Mouse (Mus musculus): ENCODE results near the gene Kng2. TPM values are rescaled to one million over a fixed set of nuclear protein-coding genes. Genes with fewer than 3 reads are reported as not detected.
"Not testable (repeated sequence)": the region's sequence is repeated elsewhere in the genome, so short reads cannot be mapped to it uniquely, and the experiment has no call there.

The Kng2 gene
- polyA plus RNA-seq (2015; fragmentation: Nextera tagmentation; extraction: Ambion mirVana) = not detected in 2 replicates

GRCm38 (mm10) chr16:23028966-23029600 lies at the start of gene Kng2:
Kng2 (minus strand) TSS chr16:23029482.
- 94% methylated on average over 3 of the region's 3 CpGs for WGBS

DNA sequence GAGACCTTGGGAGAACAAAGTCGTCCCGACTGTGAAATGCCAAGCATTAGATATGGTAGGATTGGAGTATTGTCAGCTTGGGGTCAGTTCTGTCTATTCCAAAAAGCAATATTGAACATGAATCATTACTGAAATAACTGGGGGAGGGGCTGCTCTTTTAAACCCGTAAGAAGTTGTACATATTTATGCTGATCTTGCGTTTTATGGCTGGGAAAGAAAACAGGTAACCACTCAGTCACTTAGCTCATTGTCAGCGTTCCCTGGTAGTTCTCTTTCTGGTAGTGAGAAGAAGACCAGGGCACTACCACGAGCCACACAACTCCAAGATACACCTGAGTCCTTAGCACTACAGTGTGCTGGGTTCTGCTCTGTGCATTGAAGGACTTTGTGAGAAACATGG lies 48.2 kb upstream of the Kng2 start:
- H3K27ac ChIP-seq; ATAC-seq; H3K9ac ChIP-seq; H3K4me1 ChIP-seq; H3K4me3 ChIP-seq; H3K9me3 ChIP-seq (replicated peaks); H3K36me3 ChIP-seq (ENCODE audit: poor library complexity, severe bottlenecking); H3K27me3 ChIP-seq; H3K4me2 ChIP-seq: not testable (repeated sequence)
- WGBS = 93% methylated on average over 6 of the region's 6 CpGs

More at GRCm38 (mm10) chr16:23028966-23029600, at the start of gene Kng2:
- H3K4me1 ChIP-seq; H3K9me3 ChIP-seq (replicated peaks); H3K27me3 ChIP-seq; ATAC-seq; H3K4me2 ChIP-seq; H3K4me3 ChIP-seq; H3K9ac ChIP-seq; H3K36me3 ChIP-seq (ENCODE audit: poor library complexity, severe bottlenecking); H3K27ac ChIP-seq: not testable (repeated sequence)

- H3K4me1 ChIP-seq; H3K36me3 ChIP-seq (ENCODE audit: poor library complexity, severe bottlenecking); H3K27ac ChIP-seq; H3K27me3 ChIP-seq; H3K4me3 ChIP-seq; ATAC-seq; H3K4me2 ChIP-seq; H3K9ac ChIP-seq; H3K9me3 ChIP-seq (replicated peaks): not testable (repeated sequence)
- WGBS = 79% methylated on average over 5 of the region's 5 CpGs
Measured at GRCm38 (mm10) chr16:23060781-23061325, 31.6 kb upstream of the Kng2 start.

DNA sequence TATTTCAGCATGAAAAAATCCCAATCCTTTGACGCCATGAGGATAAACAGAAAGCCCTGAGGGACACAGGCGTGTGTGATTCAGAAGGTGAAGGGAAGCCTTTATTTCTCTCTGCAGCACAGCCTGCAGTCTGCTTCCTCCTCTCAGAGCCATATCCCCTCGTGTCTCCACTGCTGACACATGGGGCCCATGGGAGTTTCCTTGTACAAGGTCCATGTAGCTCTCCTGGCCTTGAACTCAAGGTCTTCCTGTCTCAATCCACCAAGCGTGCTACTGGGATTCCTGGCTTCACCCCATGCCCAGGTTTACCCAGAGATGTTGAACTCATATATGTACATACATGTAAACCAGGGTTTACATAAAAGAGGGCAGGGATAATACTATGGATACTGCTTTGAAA lies 30.3 kb upstream of the Kng2 start:
- 57% methylated on average over 4 of the region's 4 CpGs for WGBS
- not testable (repeated sequence) for H3K27me3 ChIP-seq; H3K36me3 ChIP-seq (ENCODE audit: poor library complexity, severe bottlenecking); H3K4me1 ChIP-seq; H3K27ac ChIP-seq; H3K9me3 ChIP-seq (replicated peaks); H3K9ac ChIP-seq; H3K4me2 ChIP-seq; H3K4me3 ChIP-seq; ATAC-seq

DNA sequence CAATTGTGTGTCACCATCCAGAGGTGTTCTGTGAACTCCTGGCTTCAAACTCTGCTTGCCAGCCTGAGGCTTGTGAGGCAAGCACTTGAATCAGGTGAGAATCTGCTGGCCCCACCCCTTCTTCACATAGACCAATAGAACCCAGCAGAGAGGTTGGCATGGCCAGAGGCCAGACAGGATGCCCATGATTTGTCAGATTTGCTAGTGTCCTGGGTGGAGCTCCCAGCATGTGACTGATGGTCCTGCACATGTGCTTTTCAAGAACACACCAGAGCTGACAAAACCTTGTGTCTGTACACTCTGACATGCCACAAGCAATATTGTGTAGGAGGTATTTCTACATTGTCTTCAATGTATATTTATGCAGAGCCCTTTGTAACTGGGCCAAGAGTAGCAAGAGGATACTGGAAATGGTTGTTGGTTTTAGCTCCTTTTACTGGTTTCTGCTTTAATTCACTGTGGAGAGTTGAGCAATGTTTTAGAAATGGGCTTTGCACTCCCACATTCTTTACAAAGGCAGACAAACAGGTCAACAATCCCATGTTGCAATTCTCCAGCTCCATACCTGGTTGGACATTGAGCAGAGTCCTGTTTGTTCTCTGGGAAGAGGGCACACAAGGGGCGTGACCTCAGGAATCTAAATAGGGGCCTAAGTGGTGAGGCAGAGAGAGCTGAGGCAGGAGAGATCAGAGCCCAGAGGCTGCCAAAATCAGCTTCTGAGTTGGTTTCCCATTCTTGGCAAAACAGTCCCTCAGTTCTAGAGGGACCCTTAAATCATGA lies 28.6 kb upstream of the Kng2 start, which contains the start of gene Kng1:
Gene Kng1, plus strand, starts transcription at position 198 of the 780 bp plus-strand sequence.
- H3K27ac ChIP-seq; H3K9ac ChIP-seq; H3K9me3 ChIP-seq (replicated peaks); H3K27me3 ChIP-seq; ATAC-seq; H3K4me1 ChIP-seq; H3K4me3 ChIP-seq; H3K4me2 ChIP-seq; H3K36me3 ChIP-seq (ENCODE audit: poor library complexity, severe bottlenecking): not testable (repeated sequence)
- WGBS = 90% methylated on average over 1 of the region's 1 CpGs

GRCm38 (mm10) chr16:23046319-23046718 lies 17.0 kb upstream of the Kng2 start:
- Histone ChIP-seq H3K4me3 (no peak overlapping the region), H3K27ac (no peak overlapping the region), H3K9ac (no peak overlapping the region), H3K4me2 (no peak overlapping the region), H3K27me3 (no peaks in the 10 kb centered on the region), H3K9me3 (replicated peaks) (no peaks in the 10 kb centered on the region), H3K36me3 (ENCODE audit: poor library complexity, severe bottlenecking) (no peaks in the 10 kb centered on the region), H3K4me1 (no peaks in the 10 kb centered on the region)
- no peak for ATAC-seq
- WGBS = 67% methylated on average over 5 of the region's 5 CpGs

DNA sequence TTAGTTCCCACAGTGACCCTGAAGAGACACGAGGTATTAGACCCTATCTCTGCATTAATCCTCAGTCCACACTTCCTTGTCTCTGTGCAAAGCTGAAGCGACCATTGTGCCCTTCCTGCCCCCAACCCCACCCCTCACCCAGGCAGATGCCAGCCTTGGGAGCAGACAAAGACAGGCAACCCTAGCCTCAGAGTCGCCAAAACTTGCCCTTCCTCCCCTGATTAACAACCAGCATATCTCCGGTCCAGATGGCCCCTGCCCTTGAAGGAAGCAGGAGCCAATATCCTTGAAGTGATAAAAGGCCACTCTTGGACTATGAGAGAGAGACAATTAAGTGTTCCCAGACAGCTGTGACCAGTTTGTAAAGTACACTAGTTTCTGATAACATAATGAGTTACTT lies 11.6 kb upstream of the Kng2 start:
- no peak for ATAC-seq

GRCm38 (mm10) chr16:23039281-23039680 lies 10.0 kb upstream of the Kng2 start:
- no peak overlapping the region for H3K27ac ChIP-seq
- H3K9ac ChIP-seq = no peak overlapping the region
- no peaks in the 10 kb centered on the region for H3K27me3 ChIP-seq
- H3K4me2 ChIP-seq = no peak overlapping the region
- ATAC-seq = no peak
- 88% methylated on average over 4 of the region's 4 CpGs for WGBS
- no peak overlapping the region for H3K4me3 ChIP-seq
- H3K4me1 ChIP-seq = no peaks in the 10 kb centered on the region
- H3K36me3 ChIP-seq (ENCODE audit: poor library complexity, severe bottlenecking) = no peaks in the 10 kb centered on the region
- no peaks in the 10 kb centered on the region for H3K9me3 ChIP-seq (replicated peaks)

More for the DNA sequence above, 11.6 kb upstream of the Kng2 start:
- H3K4me1 ChIP-seq = no peaks in the 10 kb centered on the region
- H3K4me3 ChIP-seq = no peak overlapping the region
- no peak overlapping the region for H3K9ac ChIP-seq
- WGBS = 73% methylated on average over 4 of the region's 4 CpGs
- no peaks in the 10 kb centered on the region for H3K27me3 ChIP-seq
- no peaks in the 10 kb centered on the region for H3K36me3 ChIP-seq (ENCODE audit: poor library complexity, severe bottlenecking)
- H3K27ac ChIP-seq = no peak overlapping the region
- H3K9me3 ChIP-seq (replicated peaks) = no peaks in the 10 kb centered on the region
- H3K4me2 ChIP-seq = no peak overlapping the region

DNA sequence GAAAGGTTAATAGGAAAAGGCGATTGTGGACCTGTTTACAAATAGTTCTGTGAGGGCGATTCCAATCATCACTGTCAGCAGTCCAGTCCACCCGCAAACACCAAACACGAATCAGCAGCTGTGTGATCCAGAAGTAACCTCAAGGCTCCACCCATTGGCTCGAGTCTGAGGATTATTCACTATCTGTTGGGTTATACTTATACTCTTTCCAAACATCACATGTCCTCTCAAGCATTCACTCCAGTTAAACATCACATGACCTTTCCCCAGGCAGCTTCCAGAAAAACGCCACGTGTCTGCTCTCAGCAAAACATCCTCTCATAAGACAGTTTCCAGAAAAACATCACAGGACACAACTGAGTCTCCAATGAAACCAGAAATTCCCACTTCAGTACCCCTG lies 8.5 kb upstream of the Kng2 start:
- Histone ChIP-seq H3K4me1 (no peaks in the 10 kb centered on the region), H3K9ac (no peak overlapping the region), H3K4me3 (no peak overlapping the region), H3K27me3 (no peaks in the 10 kb centered on the region), H3K27ac (no peak overlapping the region), H3K4me2 (no peak overlapping the region), H3K36me3 (ENCODE audit: poor library complexity, severe bottlenecking) (no peaks in the 10 kb centered on the region), H3K9me3 (replicated peaks) (no peaks in the 10 kb centered on the region)
- ATAC-seq = no peak
- 87% methylated on average over 7 of the region's 7 CpGs for WGBS

DNA sequence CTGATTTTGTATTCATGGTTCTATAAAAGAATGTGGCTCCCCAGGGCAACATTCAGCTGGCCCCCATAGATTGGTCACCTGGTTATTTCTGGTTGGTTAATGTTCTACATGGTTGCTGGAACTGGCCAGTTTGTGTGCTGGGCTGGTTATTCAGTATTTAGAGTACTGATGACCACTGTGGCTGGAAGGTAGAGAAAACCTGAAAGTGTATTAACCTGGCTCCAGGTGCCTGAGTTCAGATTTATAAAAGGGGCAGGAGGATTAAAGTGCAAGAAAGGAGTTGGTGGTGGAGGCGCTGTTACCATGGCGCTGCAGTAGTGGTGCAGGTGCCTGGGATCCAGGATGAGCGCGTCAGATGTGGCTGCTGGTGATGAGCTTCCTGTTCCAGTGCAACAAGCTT lies 4.4 kb upstream of the Kng2 start:
- no peak for ATAC-seq
- Histone ChIP-seq H3K9ac (no peak overlapping the region), H3K36me3 (ENCODE audit: poor library complexity, severe bottlenecking) (no peaks in the 10 kb centered on the region), H3K4me3 (no peak overlapping the region), H3K9me3 (replicated peaks) (no peaks in the 10 kb centered on the region), H3K4me1 (no peaks in the 10 kb centered on the region), H3K27ac (no peak overlapping the region), H3K4me2 (no peak overlapping the region), H3K27me3 (no peaks in the 10 kb centered on the region)
- WGBS = 90% methylated on average over 4 of the region's 4 CpGs

DNA sequence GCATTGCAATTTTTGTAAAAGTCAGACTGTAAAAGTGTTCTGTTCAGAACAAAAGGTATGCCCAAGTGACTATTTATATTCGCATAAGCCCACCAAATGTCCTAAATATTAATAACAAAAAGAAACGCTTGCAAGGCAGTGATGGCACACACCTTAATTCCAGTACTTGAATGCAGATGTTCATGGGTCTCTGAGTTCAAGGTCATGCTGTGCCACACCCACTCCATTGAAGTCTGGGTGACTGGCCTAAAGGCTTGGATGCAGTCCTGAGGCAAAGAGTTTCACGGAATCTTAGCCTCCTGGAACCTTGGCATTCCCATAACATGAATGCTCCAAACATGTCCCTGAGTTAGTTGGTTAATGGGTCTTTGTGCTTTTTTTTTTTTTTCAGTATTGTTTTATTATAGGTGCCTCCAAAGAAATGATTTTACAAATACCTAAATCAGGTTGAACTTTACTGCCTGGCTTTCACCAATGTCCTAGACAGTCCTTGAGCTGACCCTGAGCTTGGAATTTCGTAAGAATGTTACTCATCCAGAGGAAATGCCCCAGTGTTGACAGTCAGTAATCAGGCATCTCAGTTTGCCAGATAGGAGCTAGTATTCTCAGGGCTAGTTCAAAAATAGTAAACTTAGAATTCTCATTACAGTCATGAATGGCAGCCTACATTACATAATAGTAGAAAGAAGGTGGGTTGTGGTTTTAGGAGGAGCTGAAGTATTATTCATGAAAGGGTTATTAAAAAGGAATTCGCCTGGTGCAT lies 1.6 kb upstream of the Kng2 start:
- H3K4me2 ChIP-seq = no peak overlapping the region

GRCm38 (mm10) chr16:23027341-23027740 lies 1.9 kb downstream of the Kng2 start:
- ATAC-seq; H3K9ac ChIP-seq; H3K27ac ChIP-seq; H3K36me3 ChIP-seq (ENCODE audit: poor library complexity, severe bottlenecking); H3K4me3 ChIP-seq; H3K4me1 ChIP-seq; H3K27me3 ChIP-seq; H3K4me2 ChIP-seq; H3K9me3 ChIP-seq (replicated peaks): not testable (repeated sequence)
- WGBS = 62% methylated on average over 3 of the region's 3 CpGs

More for the DNA sequence above, 1.6 kb upstream of the Kng2 start:
- Histone ChIP-seq H3K36me3 (ENCODE audit: poor library complexity, severe bottlenecking) (no peaks in the 10 kb centered on the region), H3K4me3 (no peak overlapping the region), H3K9ac (no peak overlapping the region), H3K9me3 (replicated peaks) (no peaks in the 10 kb centered on the region), H3K27me3 (no peaks in the 10 kb centered on the region), H3K4me1 (no peaks in the 10 kb centered on the region), H3K27ac (no peak overlapping the region)
- no peak for ATAC-seq
- 88% methylated on average over 5 of the region's 5 CpGs for WGBS
